Mouse (Mus musculus) liver, adult 2 months (tissue): ENCODE measurements around the gene Cdc34.

Source experiments
- CTCF ChIP-seq: fragments of 200-500 bp; IDR thresholded peaks from 2 replicates; pipeline ENCODE4 v1.5.1; 2011; ENCODE audit warnings: low read depth, low read length, control low read depth
- POLR2A ChIP-seq: fragments of 200-500 bp; IDR thresholded peaks from 2 replicates; pipeline ENCODE4 v1.6.1; 2011; ENCODE audit warnings: low read length, control low read depth; ENCODE audit not compliant: insufficient read depth; ENCODE audit errors: extremely low read depth

GRCm38 (mm10) chr10:79633006-79633777 is 48.8 kb upstream of the Cdc34 start:
- TF ChIP-seq CTCF (no peak), POLR2A (no peak)
